Mouse (Mus musculus): ENCODE results near the gene Rcc2.
A peak's percentile ranks its signal among the peaks of the same experiment; 100 is the strongest.

The Rcc2 gene

GRCm38 (mm10) chr4:140709617-140710016 is 9.3 kb downstream of the Rcc2 start:
- DNase-seq (ENCODE audit: low read depth, low spot score) = no peak

- no peak for DNase-seq (ENCODE audit: low read depth, low spot score)
These were observed 10.4 kb downstream of the Rcc2 start for GRCm38 (mm10) chr4:140710781-140711180.

- DNase-seq (ENCODE audit: low read depth, low spot score) = no peak
These were observed 11.0 kb downstream of the Rcc2 start for GRCm38 (mm10) chr4:140711360-140711759.

- peak; percentile 90 for DNase-seq (ENCODE audit: low read depth, low spot score)
These were observed 13.4 kb downstream of the Rcc2 start for GRCm38 (mm10) chr4:140713480-140714365.

GRCm38 (mm10) chr4:140714586-140714985 is 14.2 kb downstream of the Rcc2 start:
- DNase-seq (ENCODE audit: low read depth, low spot score) = no peak

- no peak for DNase-seq (ENCODE audit: low read depth, low spot score)
These were observed 16.7 kb downstream of the Rcc2 start for GRCm38 (mm10) chr4:140716994-140717393.

GRCm38 (mm10) chr4:140718436-140718835 is 18.1 kb downstream of the Rcc2 start:
- no peak for DNase-seq (ENCODE audit: low read depth, low spot score)

- DNase-seq (ENCODE audit: low read depth, low spot score) = no peak
These were observed 19.8 kb downstream of the Rcc2 start for GRCm38 (mm10) chr4:140720091-140720490.

- no peak for DNase-seq (ENCODE audit: low read depth, low spot score)
These were observed 21.7 kb downstream of the Rcc2 start for GRCm38 (mm10) chr4:140721968-140722490.

GRCm38 (mm10) chr4:140722710-140723109 is 22.4 kb downstream of the Rcc2 start:
- no peak for DNase-seq (ENCODE audit: low read depth, low spot score)

- no peak for DNase-seq (ENCODE audit: low read depth, low spot score)
These were observed 22.9 kb downstream of the Rcc2 start for GRCm38 (mm10) chr4:140723192-140723591.

GRCm38 (mm10) chr4:140723801-140724200 is 23.5 kb downstream of the Rcc2 start:
- DNase-seq (ENCODE audit: low read depth, low spot score) = peak; percentile 75

- DNase-seq (ENCODE audit: low read depth, low spot score) = no peak
These were observed 24.4 kb downstream of the Rcc2 start for GRCm38 (mm10) chr4:140724739-140725138.

- DNase-seq (ENCODE audit: low read depth, low spot score) = no peak
These were observed 26.6 kb downstream of the Rcc2 start for GRCm38 (mm10) chr4:140726907-140727306.

- no peak for DNase-seq (ENCODE audit: low read depth, low spot score)
These were observed 31.3 kb downstream of the Rcc2 start for GRCm38 (mm10) chr4:140731654-140732053.

- DNase-seq (ENCODE audit: low read depth, low spot score) = no peak
These were observed 32.5 kb downstream of the Rcc2 start for GRCm38 (mm10) chr4:140732871-140733270.

- DNase-seq (ENCODE audit: low read depth, low spot score) = no peak
These were observed 40.3 kb downstream of the Rcc2 start for GRCm38 (mm10) chr4:140740655-140741054.

- no peak for DNase-seq (ENCODE audit: low read depth, low spot score)
These were observed 41.1 kb downstream of the Rcc2 start for GRCm38 (mm10) chr4:140741401-140741800.

GRCm38 (mm10) chr4:140742543-140742942 is 42.2 kb downstream of the Rcc2 start, which contains the start of gene Padi6:
Gene Padi6 (minus strand): TSS chr4:140742643.
- no peak for DNase-seq (ENCODE audit: low read depth, low spot score)

GRCm38 (mm10) chr4:140743086-140743485 is 42.7 kb downstream of the Rcc2 start:
- DNase-seq (ENCODE audit: low read depth, low spot score) = peak; percentile 31

- peak; percentile 60 for DNase-seq (ENCODE audit: low read depth, low spot score)
These were observed 44.3 kb downstream of the Rcc2 start for GRCm38 (mm10) chr4:140744654-140745053.

GRCm38 (mm10) chr4:140747978-140748377 is 47.6 kb downstream of the Rcc2 start:
- no peak for DNase-seq (ENCODE audit: low read depth, low spot score)

GRCm38 (mm10) chr4:140750328-140750727 is 50.0 kb downstream of the Rcc2 start:
- DNase-seq (ENCODE audit: low read depth, low spot score) = peak; percentile 54

Data from mesoderm, embryonic 11.5 days (tissue).